Mouse (Mus musculus) heart, postnatal 0 days (tissue): ENCODE measurements around the gene Arhgap27. TPM values are rescaled to one million over a fixed set of nuclear protein-coding genes. Genes with fewer than 3 reads are reported as not detected.

ENCODE experiments used
- ATAC-seq: fragments of 200-750 bp; cut with Nextera tagmentation; 2 replicates; pipeline ENCODE4 v1.8.0; 2017; ENCODE audit warnings: low read depth, moderate number of reproducible peaks, moderate library complexity; ENCODE audit not compliant: insufficient read depth
- DNase-seq: peaks from one replicate; pipeline ENCODE4 v3.0.0-alpha.2; 2016; ENCODE audit warnings: low spot score
- H3K27ac ChIP-seq: fragments of 300-500 bp; sonication (generic); 2 replicates; pipeline ENCODE4 v1.5.1; 2014; ENCODE audit warnings: low read depth, mild to moderate bottlenecking
- H3K27me3 ChIP-seq: fragments of 300-500 bp; sonication (generic); 2 replicates; pipeline ENCODE4 v1.6.1; 2014; ENCODE audit warnings: low read length, mixed read lengths; ENCODE audit not compliant: control insufficient read depth, insufficient read depth
- H3K36me3 ChIP-seq: fragments of 300-500 bp; sonication (generic); replicated peaks from 2 replicates; pipeline ENCODE4 v1.6.1; 2014; ENCODE audit warnings: low read length, mixed read lengths; ENCODE audit not compliant: control insufficient read depth, insufficient read depth
- H3K4me1 ChIP-seq: fragments of 300-500 bp; sonication (generic); 2 replicates; pipeline ENCODE4 v1.6.1; 2014; ENCODE audit warnings: antibody characterized with exemption; ENCODE audit not compliant: control insufficient read depth, insufficient read depth
- H3K4me2 ChIP-seq: fragments of 300-500 bp; sonication (generic); 2 replicates; pipeline ENCODE4 v1.6.1; 2014; ENCODE audit warnings: low read depth, mild to moderate bottlenecking, low read length, moderate library complexity
- H3K4me3 ChIP-seq: fragments of 300-500 bp; sonication (generic); 2 replicates; pipeline ENCODE4 v1.5.1; 2014; ENCODE audit warnings: low read depth, low read length
- H3K9ac ChIP-seq: fragments of 300-500 bp; sonication (generic); replicated peaks from 2 replicates; pipeline ENCODE4 v1.6.1; 2014; ENCODE audit warnings: low read depth, low read length, mixed read lengths
- H3K9me3 ChIP-seq: fragments of 300-500 bp; sonication (generic); replicated peaks from 2 replicates; pipeline ENCODE4 v1.6.1; 2016; ENCODE audit warnings: low read length; ENCODE audit not compliant: control insufficient read depth
- CTCF ChIP-seq: IDR thresholded peaks from 2 replicates; pipeline ENCODE4 v1.5.1; 2016; ENCODE audit warnings: antibody characterized with exemption, control low read depth, low read depth
- EP300 ChIP-seq: IDR thresholded peaks from 2 replicates; pipeline ENCODE4 v1.6.1; 2016; ENCODE audit warnings: antibody characterized with exemption, low read depth
- WGBS: fragments of 180-500 bp; shearing (Covaris S2); extraction: QIAGEN DNeasy Blood & Tissue Kit; methylation state at CpG from one replicate; pipeline ENCODE4 v1.1.7; 2014; 5-methylcytosine and 5-hydroxymethylcytosine counted together
- polyA plus RNA-seq: library from polyadenylated mRNA; unstranded; fragments of >200 nt; fragmentation: Nextera tagmentation; extraction: Ambion mirVana; gene quantifications from 2 replicates; pipeline ENCODE4 v1.2.1, GENCODE M21; 2015
- total RNA-seq: library from RNA; depleted of rRNA; stranded (reverse); fragments of >200 nt; gene quantifications from 2 replicates; pipeline ENCODE4 v1.2.3, GENCODE M21; 2014; ENCODE audit warnings: low replicate concordance

Gene Arhgap27
- total and polyA plus RNA-seq, 2 experiments from 2014 or later = 6.5 to 9.7 TPM

DNA sequence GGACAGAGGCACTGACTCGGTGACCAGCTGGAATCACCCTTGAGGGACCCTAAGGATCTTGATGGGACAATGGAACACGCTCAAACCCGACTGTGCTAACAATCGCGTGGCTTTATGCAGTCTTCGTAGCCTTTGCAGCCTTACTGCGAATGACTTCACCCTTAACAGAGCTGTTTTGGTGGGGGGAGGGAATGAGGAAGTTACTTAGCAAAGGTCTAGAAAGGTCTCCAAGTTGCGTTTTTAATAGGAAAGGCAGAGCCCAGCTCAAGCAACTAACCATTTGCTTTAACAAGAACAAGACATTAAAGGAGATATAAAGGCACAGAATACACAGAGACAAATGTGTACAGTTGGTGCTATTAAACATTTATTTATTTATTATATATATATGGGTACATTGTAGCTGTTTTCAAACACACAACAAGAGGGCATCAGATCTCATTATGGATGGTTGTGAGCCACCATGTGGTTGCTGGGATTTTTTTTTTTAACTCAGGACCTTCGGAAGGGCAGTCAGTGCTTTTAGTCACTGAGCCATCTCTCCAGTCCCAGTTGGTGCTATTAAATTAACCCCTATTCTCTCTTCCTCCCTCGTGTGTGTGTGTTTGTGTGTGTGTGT, 53.4 kb downstream of the Arhgap27 start:
- TF ChIP-seq CTCF (no peak), EP300 (no peak)
- H3K4me2 ChIP-seq = no peak overlapping the region
- no peaks in the 10 kb centered on the region for H3K9me3 ChIP-seq
- no peaks in the 10 kb centered on the region for H3K27me3 ChIP-seq
- H3K9ac ChIP-seq = no peak overlapping the region
- ATAC-seq (no peak), DNase-seq (no peak)
- H3K4me3 ChIP-seq = no peak overlapping the region
- H3K27ac ChIP-seq = no peak overlapping the region
- WGBS = 71% methylated on average over 10 of the region's 10 CpGs
- no peaks in the 10 kb centered on the region for H3K36me3 ChIP-seq
- peaks cover 10% of the 10 kb centered on the region for H3K4me1 ChIP-seq

GRCm38 (mm10) chr11:103307910-103308309, 55.6 kb downstream of the Arhgap27 start:
- WGBS = 38% methylated on average over 8 of the region's 8 CpGs
- no peaks in the 10 kb centered on the region for H3K27me3 ChIP-seq
- no peak overlapping the region for H3K4me3 ChIP-seq
- ATAC-seq (no peak), DNase-seq (no peak)
- H3K4me2 ChIP-seq = no peak overlapping the region
- H3K27ac ChIP-seq = no peak overlapping the region
- no peak for TF ChIP-seq CTCF
- TF ChIP-seq EP300 = no peak
- H3K4me1 ChIP-seq = peaks cover 10% of the 10 kb centered on the region
- H3K9me3 ChIP-seq = no peaks in the 10 kb centered on the region
- H3K36me3 ChIP-seq = no peaks in the 10 kb centered on the region
- no peak overlapping the region for H3K9ac ChIP-seq

GRCm38 (mm10) chr11:103304525-103304924, 59.0 kb downstream of the Arhgap27 start:
- 73% methylated on average over 9 of the region's 9 CpGs for WGBS
- H3K4me3 ChIP-seq = no peak overlapping the region

GRCm38 (mm10) chr11:103294772-103295171, 68.7 kb downstream of the Arhgap27 start:
- TF ChIP-seq CTCF (no peak), EP300 (no peak)
- 84% methylated on average over 7 of the region's 7 CpGs for WGBS
- DNase-seq (no peak), ATAC-seq (no peak)
- Histone ChIP-seq H3K4me2 (no peak overlapping the region), H3K27me3 (no peaks in the 10 kb centered on the region), H3K4me3 (no peak overlapping the region), H3K9me3 (no peaks in the 10 kb centered on the region), H3K36me3 (no peaks in the 10 kb centered on the region), H3K27ac (no peak overlapping the region), H3K9ac (no peak overlapping the region), H3K4me1 (no peaks in the 10 kb centered on the region; the same call in 1 of the 2 replicates)

More at GRCm38 (mm10) chr11:103304525-103304924, 59.0 kb downstream of the Arhgap27 start:
- no peak overlapping the region for H3K4me2 ChIP-seq
- H3K36me3 ChIP-seq = no peaks in the 10 kb centered on the region
- H3K4me1 ChIP-seq = no peaks in the 10 kb centered on the region
- H3K9me3 ChIP-seq = no peaks in the 10 kb centered on the region
- no peak overlapping the region for H3K9ac ChIP-seq
- no peaks in the 10 kb centered on the region for H3K27me3 ChIP-seq
- ATAC-seq (no peak), DNase-seq (no peak)
- no peak for TF ChIP-seq CTCF
- no peak overlapping the region for H3K27ac ChIP-seq

DNA sequence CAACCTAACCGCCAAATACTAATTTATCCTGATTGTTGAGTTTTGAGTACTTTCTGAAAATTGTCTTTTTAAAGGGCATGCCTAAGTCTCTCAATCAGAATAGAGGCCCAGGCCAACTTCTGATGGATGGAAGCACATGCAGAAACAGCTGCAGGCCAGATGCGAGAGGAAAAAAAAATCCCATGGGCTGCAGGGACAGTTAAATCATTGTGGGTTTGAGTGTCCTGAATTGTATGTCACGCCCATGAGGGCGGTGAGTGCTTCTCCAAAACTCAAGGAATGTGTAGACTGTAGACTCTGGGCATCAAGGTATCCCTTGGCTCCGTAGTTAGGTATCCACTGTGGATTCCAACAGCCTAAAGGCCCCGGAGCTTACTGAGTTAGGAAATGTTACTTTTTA, 69.4 kb downstream of the Arhgap27 start:
- no peak overlapping the region for H3K27ac ChIP-seq
- H3K9me3 ChIP-seq = no peaks in the 10 kb centered on the region
- H3K9ac ChIP-seq = no peak overlapping the region
- no peaks in the 10 kb centered on the region for H3K27me3 ChIP-seq
- ATAC-seq = no peak
- no peaks in the 10 kb centered on the region; the same call in 1 of the 2 replicates for H3K4me1 ChIP-seq
- TF ChIP-seq CTCF (no peak), EP300 (no peak)
- DNase-seq = no peak
- 77% methylated on average over 6 of the region's 6 CpGs for WGBS
- no peak overlapping the region for H3K4me2 ChIP-seq
- no peak overlapping the region for H3K4me3 ChIP-seq
- H3K36me3 ChIP-seq = no peaks in the 10 kb centered on the region

- no peak for ATAC-seq
- Histone ChIP-seq H3K9ac (no peak overlapping the region), H3K4me2 (no peak overlapping the region), H3K4me3 (no peak overlapping the region), H3K27me3 (no peaks in the 10 kb centered on the region), H3K4me1 (no peaks in the 10 kb centered on the region; the same call in 1 of the 2 replicates), H3K27ac (peak overlapping the region; percentile 28), H3K36me3 (no peaks in the 10 kb centered on the region), H3K9me3 (no peaks in the 10 kb centered on the region)
- DNase-seq = no peak
- no peak for TF ChIP-seq CTCF
- no peak for TF ChIP-seq EP300
- WGBS = 68% methylated on average over 5 of the region's 5 CpGs
Measured at GRCm38 (mm10) chr11:103292890-103293287, 70.6 kb downstream of the Arhgap27 start.
